Mouse (Mus musculus): ENCODE results near the gene Lsr.

Gene Lsr

GRCm38 (mm10) chr7:30973251-30973500 lies at the start of gene Lsr:
Lsr (minus strand) TSS chr7:30973464.
- no peak for DNase-seq (ENCODE audit: low spot score in 2 of 2)

GRCm38 (mm10) chr7:31017104-31017901 lies 44.0 kb upstream of the Lsr start:
- DNase-seq (ENCODE audit: low spot score in 2 of 2), result peak; percentile 59 to 62

- DNase-seq (ENCODE audit: low spot score in 2 of 2), result no peak
Observed at GRCm38 (mm10) chr7:31012971-31013370, 39.7 kb upstream of the Lsr start.

GRCm38 (mm10) chr7:31008889-31009288 lies 35.6 kb upstream of the Lsr start:
- DNase-seq (ENCODE audit: low spot score in 2 of 2), result no peak

- DNase-seq (ENCODE audit: low spot score in 2 of 2), result no peak
Observed at GRCm38 (mm10) chr7:31008175-31008574, 34.9 kb upstream of the Lsr start.

- DNase-seq (ENCODE audit: low spot score in 2 of 2), result no peak
Observed at GRCm38 (mm10) chr7:31007775-31008174, 34.5 kb upstream of the Lsr start.

GRCm38 (mm10) chr7:31002650-31003049 lies 29.4 kb upstream of the Lsr start:
- DNase-seq (ENCODE audit: low spot score in 2 of 2), result no peak

- peak; percentile 10 to 27 for DNase-seq (ENCODE audit: low spot score in 2 of 2)
Observed at GRCm38 (mm10) chr7:31000505-31001020, 27.3 kb upstream of the Lsr start.

- no peak for DNase-seq (ENCODE audit: low spot score in 2 of 2)
Observed at GRCm38 (mm10) chr7:30996491-30996890, 23.2 kb upstream of the Lsr start.

- no peak for DNase-seq (ENCODE audit: low spot score in 2 of 2)
Observed at GRCm38 (mm10) chr7:30993986-30994385, 20.7 kb upstream of the Lsr start.

GRCm38 (mm10) chr7:30992148-30992547 lies 18.9 kb upstream of the Lsr start:
- no peak for DNase-seq (ENCODE audit: low spot score in 2 of 2)

- no peak for DNase-seq (ENCODE audit: low spot score in 2 of 2)
Observed at GRCm38 (mm10) chr7:30988519-30989162, 15.4 kb upstream of the Lsr start.

GRCm38 (mm10) chr7:30985357-30985756 lies 12.1 kb upstream of the Lsr start:
- no peak for DNase-seq (ENCODE audit: low spot score in 2 of 2)

- no peak for DNase-seq (ENCODE audit: low spot score in 2 of 2)
Observed at GRCm38 (mm10) chr7:30981703-30982102, 8.4 kb upstream of the Lsr start.

- peak; percentile 71 to 72 for DNase-seq (ENCODE audit: low spot score in 2 of 2)
Observed at GRCm38 (mm10) chr7:30973501-30974289, 431 bp upstream of the Lsr start, which contains the start of gene Fam187b. Fam187b (plus strand) TSS chr7:30973790.

GRCm38 (mm10) chr7:30972426-30973250 lies 626 bp downstream of the Lsr start:
- DNase-seq (ENCODE audit: low spot score in 2 of 2), result no peak

- DNase-seq (ENCODE audit: low spot score in 2 of 2), result no peak
Observed at GRCm38 (mm10) chr7:30971901-30972300, 1.4 kb downstream of the Lsr start.

- DNase-seq (ENCODE audit: low spot score in 2 of 2), result no peak
Observed at GRCm38 (mm10) chr7:30969174-30969573, 4.1 kb downstream of the Lsr start.

- DNase-seq (ENCODE audit: low spot score in 2 of 2), result no peak
Observed at GRCm38 (mm10) chr7:30968611-30969010, 4.7 kb downstream of the Lsr start.

GRCm38 (mm10) chr7:30966657-30967056 lies 6.6 kb downstream of the Lsr start:
- DNase-seq (ENCODE audit: low spot score in 2 of 2), result no peak

- DNase-seq (ENCODE audit: low spot score in 2 of 2), result no peak
Observed at GRCm38 (mm10) chr7:30965677-30966076, 7.6 kb downstream of the Lsr start.

- no peak for DNase-seq (ENCODE audit: low spot score in 2 of 2)
Observed at GRCm38 (mm10) chr7:30964366-30964765, 8.9 kb downstream of the Lsr start.
